Mouse (Mus musculus): Measurements from ENCODE around the gene Ajm1. TPM values are rescaled to one million over a fixed set of nuclear protein-coding genes. Genes with fewer than 3 reads are reported as not detected.

Gene Ajm1
- total RNA-seq (2021) = 1 to 10 TPM in 1 of 2 experiments, under 1 TPM in 1; 0.73 to 1.3 TPM
- long read RNA-seq, experiment 1 = 0 reads
- long read RNA-seq, experiment 2 = 0 reads

DNA sequence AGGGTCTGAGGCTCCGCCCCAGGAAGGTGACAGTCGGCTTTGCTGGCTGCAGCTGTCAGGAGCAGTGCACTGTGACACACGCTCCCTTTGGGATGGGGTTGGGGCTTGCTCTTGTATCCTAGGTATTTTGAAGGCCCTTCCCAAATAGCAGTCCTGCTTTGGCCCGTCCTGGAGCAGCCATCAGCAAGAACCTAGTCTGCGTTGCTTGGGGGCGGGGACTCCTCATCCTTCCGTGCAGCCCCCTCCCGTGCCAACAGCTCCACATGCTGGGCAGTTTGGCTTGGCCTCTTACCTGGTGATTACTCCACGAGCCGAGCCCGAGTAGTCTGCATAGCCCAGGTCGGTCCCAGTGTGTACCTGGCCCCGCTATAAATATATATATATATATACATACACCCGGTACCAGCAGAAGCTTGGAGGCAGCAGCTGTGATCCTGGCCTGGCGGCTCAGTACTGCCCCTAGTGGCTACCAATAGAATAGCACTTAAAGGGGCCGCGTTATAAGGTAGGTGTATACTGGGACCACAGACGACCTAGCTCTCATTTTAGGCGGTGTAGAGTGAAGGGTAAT lies at the start of gene Ajm1:
Gene Ajm1 (minus strand): TSS at position 464 of the 571 bp plus-strand sequence.
- DNase-seq = peak; percentile 56 to 72

DNA sequence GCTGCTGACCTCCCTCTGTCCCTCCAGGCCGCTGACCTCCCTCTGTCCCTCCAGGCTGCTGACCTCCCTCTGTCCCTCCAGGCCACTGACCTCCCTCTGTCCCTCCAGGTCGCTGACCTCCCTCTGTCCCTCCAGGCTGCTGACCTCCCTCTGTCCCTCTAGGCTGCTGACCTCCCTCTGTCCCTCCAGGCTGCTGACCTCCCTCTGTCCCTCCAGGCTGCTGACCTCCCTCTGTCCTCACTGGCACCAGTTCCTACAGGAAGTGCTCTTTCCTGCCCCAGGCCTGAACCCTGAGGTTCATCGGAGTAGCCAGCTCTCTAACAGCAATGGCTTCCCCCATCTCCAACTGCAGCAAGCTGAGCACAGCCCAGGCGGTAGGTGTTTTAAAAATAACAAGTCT lies 47.2 kb upstream of the Ajm1 start:
- DNase-seq = peak; percentile 42 to 53

DNA sequence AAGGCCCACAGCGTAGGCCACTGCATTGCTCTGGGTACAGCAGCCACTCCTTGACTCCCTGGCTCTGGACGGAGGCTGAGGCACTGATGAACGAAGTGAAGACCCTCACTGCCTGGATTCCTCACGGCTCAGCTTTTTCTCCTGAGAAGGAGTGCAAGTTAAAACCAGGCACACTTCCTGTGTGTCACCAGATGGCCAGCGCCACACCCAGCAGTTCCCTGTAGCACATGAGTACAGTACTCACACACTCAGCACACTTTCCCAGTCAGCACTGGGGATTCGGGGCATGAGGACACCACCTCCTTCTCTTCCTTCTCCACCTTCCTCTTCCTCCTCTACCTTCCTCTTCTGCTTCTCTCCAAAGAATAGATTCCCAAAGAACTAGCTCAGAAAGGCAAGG lies 46.3 kb upstream of the Ajm1 start, which contains the start of gene Fcna:
Gene Fcna (minus strand): TSS at position 220 of the 400 bp plus-strand sequence.
- no peak for DNase-seq

DNA sequence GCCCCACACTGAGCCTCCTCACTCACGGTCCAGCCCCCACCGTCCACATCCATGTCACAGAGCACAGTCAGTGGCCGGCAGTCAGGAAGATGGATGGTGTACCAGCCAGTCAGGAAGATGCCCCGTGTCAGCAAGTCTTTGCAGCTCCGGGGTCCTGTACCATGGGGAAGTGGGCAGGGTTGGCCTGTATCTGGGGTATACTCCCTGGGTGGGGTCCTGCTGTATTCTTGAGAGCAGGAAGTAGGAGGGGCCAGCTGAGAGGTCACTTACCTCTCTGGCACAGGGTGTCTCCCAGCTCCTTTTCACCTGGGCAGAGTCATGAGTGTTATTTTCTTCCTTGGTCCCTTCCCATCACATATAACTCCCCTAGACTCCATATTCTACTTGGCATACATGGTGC lies 44.4 kb upstream of the Ajm1 start:
- DNase-seq = no peak

DNA sequence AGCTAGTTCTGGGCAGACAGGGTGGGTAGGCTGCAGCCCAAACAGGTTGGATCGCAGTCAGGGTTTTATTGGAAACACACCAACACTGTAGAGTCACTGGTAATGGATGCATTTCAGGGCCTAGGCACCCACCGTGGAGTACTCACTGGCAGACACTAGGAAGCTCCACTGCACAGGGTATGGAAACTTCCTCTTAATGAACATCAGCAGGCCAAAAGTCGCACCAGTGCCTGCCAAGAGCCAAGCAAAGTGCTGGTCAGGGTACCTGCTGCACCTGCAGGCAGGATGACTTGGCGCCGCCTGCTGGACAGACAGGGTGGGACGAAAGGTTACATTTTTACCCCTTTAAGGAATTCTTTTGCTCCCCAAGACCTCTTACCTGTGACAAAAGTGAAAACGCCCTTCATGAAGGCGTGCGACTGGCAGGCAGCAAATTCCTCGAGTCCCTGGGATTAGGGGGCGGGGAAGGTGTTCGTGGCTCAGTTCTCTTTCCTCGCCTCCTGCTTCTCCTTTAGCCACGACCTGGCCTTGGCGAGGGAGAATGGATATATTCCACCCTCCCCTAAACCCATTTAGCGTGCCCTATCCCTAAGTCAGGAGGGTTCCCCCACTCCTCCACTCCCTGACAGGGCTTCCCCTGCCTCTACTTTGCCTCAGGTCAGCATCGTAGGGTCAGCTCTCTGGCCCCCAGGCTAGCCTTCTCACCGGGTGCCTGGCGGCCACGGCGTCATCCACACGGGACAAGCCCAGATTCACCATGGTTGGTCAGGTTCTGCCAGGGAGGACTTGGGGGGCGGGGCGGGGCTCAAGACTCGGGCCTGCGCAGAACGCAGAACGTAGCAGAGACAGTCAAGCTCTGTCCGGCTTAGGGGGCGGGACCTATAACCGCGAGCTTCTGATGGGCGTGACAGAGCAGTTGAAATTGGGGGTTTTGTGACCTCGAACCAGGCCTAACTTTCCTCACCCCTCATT lies 40.0 kb upstream of the Ajm1 start, which contains the start of gene Tmem141:
Gene Tmem141 (minus strand): TSS at position 777 of the 972 bp plus-strand sequence.
- peak; percentile 95 to 97 for DNase-seq

DNA sequence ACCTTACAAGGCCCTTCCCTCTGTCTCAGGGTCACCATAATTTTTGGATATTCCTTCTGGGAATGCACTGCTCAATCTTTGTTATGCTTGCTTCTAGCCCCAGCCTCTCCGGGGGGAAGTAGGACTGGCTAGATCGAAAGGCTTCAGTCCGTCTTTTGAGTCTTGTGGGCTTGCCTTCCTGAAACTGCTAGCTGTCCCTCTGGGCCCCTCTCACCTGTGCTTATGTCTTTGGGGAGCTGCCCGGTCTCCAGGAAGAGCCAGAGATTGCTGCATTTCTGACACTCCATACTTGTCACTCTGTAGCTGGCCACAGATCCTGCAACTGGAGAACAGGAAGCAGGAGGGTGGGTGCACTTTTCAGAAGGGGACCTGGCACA lies 39.3 kb upstream of the Ajm1 start:
- DNase-seq = no peak

DNA sequence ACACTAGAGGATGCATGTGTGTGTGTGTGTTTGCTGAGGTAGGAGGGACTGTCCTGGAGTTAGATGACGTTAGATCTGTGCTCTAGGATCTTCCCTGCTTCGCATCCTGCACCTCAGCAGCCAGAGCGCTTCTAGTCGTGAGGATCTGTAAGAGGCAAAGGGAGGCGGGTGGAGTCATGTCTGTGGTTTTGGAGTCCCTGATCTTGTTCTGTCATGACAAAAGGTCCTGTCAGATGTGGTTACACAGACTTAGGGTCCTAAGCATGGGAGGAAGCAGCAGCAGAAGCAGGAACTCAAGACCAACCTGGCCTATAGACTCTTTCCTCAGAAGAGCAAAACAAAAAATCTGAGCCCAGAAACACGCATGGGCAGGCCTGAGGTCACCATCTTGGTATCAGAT lies 38.8 kb upstream of the Ajm1 start:
- no peak for DNase-seq

DNA sequence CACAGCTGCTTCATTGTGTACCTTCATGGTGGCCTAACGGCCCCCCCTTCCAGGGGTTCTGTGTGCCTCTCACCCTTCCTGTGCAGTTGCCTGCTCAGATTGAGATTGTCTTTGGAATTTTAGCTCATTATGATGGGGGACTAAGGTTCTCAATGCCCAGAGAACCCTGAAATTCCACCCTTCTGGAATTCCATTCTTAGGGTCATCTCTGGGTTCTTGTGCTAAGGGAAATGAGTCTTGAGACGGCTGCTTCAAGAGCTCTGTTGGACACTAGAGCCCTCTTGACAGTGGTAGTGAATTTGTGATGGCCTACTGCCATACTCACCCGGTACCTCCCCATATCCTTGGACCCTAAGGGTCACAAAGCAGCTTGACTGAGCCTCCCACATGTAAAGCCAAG lies 36.0 kb upstream of the Ajm1 start, which contains the start of gene Ccdc183:
Gene Ccdc183 (minus strand): TSS at position 101 of the 400 bp plus-strand sequence.
- DNase-seq = no peak

DNA sequence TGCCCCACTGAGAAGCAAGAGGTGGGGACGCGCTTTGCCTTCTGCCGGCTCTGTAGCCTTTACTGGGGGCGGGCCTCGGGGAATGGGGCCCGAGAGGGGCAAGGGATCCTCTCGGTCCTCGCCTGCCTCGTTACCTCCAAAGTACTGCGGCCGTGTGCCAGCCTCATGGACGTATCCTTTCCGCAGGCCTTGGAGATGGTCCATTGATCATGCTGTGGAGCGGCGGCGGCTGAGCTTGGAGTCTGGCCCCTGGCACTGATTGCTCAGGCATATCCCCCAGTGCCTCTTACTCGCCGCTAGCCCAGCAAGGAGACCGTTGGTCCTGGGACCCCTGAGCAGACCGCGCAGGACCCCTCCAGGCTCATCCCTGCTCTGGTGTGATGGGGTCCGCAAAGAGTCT lies 34.8 kb upstream of the Ajm1 start:
- no peak for DNase-seq

DNA sequence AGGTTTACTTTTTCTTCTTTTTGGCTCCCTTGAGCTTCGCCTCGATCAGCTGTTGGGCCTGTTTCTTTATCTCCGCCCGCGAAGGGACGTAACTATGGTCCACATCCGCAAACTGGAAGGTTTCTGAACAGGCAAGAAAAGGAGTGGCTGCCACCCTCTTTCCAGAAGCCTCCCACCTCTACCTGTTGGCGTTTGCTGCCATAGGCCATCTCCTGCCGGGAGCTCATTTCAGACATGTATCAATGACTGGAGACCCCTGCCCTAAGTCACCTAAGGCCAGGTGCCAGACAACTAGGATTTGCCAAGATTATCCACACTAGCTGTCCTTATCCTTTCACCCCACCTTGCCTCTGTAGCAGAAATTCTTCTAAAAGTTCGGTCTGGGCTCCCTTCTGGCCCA lies 27.1 kb upstream of the Ajm1 start:
- no peak for DNase-seq

DNA sequence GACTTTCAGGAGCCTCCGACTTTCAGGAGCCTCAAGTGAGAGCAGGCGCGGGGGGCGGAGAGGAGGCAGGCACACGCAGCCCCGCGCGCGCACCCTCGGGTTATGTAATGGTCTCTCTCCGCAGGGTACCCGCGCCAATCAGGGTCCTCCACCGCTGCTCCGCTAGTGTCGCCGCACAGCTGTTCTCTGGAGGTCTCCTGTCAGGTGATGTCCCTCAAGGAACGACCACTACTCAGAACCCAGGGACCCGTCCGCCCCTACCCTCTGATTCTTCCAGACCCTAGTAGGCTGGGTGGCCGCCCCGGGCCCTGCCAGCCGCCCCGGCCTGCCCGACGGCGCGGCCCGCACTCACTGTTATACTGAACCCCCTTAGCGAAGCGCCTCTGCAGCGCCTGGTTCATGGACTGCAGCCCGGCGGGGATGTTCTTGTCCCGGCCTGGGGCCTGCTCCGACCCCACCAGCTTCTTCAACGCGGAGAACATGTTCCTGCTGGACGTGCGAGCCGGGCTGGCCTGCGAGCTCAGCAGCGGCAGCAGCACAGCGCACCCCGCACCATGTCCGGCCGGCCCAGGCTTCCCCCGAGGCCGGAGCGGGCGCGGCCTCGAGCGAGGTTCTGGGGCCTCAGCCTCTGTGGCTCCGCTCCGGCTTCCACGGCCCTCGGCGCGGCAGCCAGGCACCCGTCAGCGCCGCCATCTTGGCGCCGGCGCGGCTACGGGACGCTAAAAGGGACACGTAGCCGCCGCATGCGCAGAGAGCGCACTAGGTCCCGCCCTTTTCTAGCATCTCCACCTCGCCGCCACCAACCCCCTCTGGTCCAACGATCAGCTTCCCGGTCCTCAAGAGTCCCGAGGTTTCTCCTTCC lies 26.4 kb upstream of the Ajm1 start, which contains the start of gene Rabl6:
Gene Rabl6 (minus strand): TSS at position 761 of the 862 bp plus-strand sequence.
- DNase-seq = peak; percentile 90 to 92

DNA sequence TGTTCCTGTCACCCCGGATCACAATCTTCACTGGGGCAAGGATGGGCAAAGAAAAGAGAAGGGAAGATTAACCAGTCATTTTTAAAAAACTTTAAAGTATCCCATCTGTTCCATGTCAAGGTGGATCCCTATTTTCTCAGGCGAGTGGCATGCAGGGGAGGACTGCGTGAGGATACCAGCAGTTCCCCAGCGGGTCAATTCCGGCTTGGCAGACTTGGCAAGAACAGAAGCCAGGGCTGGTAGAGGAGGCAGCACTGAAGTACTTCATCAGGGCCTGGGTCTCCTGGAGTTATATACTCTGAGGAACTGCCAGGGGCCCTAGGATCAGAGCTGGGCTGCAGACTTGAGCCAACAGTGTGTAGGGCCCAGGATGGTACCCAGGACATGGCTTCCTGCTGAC lies 21.0 kb upstream of the Ajm1 start:
- no peak for DNase-seq

DNA sequence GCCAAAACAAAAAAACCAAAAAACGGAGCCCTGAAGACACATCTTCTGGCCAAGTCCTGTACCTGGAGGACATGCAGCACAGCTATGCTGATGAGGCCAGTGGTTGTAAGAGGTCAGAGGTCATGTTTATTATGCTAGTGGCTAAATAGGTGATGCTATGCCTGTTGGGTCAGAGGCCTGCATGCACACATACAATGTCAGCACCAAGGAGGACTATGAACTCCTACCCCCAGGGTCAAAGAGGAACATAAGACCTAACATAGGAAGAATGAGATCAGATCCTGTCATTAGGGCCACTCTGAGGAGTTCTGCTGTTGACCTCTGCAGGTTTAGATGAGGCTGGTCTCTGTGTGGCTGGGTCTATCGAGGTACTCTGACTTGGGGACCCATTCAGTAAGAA lies 18.5 kb upstream of the Ajm1 start:
- DNase-seq = no peak

DNA sequence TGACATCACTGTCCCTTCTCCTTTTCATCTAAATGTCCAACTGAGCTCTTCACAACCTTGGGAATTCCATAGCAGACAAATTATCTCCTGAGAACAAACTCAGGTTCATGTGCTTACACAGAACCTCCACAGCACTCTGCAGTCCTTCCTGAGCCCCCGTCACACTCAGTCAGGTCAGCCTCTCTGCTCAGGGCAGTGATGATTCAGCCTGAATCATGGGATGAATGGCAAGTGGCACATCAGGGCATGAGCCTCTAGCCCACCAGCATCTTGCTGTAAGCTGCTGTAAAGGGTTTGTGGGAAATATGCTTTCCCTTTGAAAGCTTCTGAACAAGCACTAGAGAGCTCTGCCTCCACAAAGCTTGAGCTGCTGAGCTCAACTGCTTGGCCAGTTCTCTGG lies 17.2 kb upstream of the Ajm1 start:
- no peak for DNase-seq

DNA sequence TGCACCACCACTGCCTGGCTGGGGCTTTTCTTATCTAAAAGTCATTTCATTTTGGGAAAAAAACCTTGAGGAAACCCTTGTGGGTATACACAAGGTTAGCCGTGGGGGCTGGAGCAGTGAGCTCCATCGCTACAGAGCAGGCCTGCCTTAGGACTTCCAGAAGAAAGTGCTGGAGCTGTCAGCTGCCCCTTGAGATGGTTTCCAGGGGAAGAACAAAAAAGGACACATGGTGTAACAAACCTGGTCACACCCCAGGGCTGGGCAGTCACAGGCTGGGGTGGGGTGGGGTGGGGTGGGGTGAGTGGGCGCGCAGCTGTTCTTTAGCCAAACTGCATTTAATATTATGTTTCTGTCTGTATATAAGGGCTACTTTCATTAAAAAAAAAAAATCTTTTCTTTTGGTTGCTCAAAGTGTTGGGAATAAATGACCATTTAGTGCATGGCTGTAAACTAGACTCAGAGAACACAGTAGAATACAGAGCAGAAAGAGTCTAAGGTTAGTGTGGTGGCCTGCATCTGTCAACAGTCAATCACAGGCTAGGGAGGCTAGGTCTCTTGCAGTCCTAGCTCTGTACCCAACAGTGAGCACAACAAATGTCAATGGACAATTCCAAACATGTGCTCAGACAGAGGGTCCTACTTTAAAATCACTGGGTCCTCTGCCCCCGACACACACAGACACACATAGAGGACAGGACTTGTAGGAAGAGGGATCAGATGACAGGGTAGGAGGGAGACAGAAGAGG lies 15.4 kb upstream of the Ajm1 start:
- DNase-seq = no peak

DNA sequence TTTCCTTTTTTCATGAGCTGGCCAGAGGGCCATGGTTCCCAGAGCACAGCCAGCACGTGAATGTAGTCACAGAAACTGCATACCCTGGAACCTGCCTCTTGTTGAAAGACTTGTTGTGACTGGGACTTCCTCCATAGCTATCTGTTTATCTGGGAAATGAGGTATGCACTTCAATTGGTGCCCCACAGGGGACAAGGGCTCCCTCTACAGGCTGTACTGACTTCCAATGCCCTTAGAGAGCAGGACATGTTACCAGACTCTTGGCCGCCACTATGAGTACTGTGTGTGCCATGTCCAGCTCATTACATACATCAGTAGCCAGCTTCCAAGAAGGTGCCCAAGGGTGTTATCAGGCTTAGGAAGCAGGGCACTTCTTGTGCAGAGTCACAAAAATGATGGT lies 10.3 kb upstream of the Ajm1 start:
- DNase-seq = peak in 1 of 2 experiments; percentile 65

DNA sequence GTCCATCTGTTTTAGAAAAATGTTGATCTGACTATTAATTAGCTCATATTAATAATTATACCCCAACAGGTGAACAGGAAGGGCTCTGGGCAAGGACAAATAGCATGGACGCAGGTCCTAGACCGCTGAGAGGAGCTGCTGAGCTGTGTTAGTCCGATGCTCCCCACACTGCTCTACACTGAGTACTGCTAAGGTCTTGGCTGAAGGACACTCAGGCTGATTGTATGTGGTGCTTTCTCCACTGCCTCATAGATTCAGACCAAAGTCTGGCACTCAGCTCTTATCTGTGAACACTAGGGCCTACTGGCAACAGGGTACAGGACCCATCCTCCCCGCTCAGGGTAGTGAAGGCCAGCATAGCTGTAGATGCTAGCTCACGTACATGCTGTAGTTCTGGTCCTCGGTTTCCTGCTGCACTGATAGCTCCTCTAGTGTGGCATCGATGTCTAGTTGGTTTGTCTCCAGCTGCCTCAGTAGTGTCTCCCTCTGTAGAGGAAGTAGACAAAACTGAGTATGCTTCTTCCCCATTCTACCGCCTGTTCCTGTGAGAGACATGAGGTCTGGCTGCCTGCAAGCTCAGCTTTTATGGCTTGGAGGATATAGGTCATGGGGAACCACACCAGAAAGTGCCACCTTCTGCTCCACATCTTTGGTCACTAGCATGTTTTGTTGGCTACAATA lies 6.8 kb upstream of the Ajm1 start:
- no peak for DNase-seq

DNA sequence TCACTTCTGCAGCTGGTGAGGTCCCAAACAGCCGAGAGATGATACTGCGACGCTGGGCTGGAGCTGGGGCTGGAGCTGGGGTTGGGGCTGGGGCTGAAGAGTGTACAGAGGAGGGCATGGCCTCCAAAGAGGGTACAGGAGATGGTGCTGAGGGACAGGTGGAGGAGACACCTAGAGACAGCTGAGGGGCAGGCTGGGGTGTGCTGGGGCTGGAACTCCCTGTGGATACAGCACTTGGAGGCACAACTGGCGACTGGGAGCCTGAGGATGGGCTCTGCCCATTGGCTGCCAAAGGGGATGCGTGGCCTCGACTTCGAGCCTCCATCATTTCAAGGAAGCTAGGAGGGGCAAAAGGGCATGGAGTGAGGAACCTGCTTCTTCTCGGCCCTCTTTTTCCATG lies 5.7 kb upstream of the Ajm1 start:
- no peak for DNase-seq

DNA sequence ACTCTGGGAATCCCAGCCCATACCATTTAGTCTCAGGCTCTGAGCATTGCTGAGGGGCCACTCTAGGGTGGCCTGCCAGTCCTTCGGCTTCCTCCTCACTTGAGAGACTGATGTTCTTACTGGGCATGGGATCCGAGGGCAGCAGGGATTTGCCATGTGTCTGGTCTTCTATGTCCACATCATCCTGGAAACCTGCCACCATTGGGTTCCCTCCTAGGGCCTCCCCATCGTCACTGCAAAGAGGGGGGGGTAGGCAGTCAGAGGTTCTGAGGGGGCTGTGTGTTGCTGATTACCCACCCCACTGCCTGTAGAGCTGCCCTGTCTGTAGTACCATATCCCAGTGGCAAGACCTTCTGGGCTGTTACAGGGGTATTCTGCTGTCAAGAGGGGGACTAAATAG lies 4.0 kb upstream of the Ajm1 start:
- no peak for DNase-seq

DNA sequence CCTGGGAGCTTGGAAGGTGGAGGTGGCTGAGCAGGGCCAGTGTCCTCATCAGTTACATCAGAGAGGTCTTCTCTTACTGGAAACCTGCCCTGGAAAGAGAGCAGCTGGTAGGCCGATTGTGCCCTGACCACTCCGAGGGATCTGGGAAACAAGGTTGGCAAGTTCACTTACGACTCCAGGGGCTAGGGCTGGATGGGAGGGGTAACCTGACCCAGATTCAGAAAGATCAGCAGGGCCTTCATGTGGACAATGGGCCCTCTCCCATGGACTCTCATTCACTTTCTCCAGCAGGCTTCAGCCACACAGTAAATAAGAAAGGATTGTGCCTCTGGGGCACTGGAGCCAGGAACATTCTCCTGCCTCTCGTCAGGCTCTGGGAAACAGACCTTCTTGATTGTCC lies 3.3 kb upstream of the Ajm1 start:
- no peak for DNase-seq

DNA sequence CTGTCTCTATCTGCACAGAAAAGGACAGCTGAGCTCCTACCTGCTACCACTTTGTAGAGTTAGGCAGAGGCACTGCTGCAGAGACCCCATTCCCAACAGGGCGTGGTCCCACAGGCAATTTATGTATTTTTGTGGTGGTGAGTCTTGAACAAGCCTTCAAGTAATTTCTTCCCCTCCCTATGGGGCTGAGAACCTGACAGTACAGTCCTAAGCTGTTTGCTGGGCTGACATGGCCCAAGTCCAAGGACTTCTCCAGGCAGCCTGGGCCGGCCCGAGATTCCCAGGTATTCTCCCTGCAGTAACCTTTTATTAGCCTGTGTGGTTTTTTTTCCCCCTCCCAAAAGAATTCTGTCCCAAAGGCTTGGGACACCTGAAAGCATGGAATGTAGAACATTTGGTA lies 2.6 kb upstream of the Ajm1 start:
- no peak for DNase-seq
